Mouse (Mus musculus) CH12F3 (cell line): ENCODE results near the gene Aass.

ENCODE experiments used
- in situ Hi-C: fragments of 300-500 bp; cut with MboI; formaldehyde crosslinking; loops from 2 replicates; pipeline ENCODE4 v1.14.3; 2020; ENCODE audit warnings: low sequenced_read_pairs

The Aass gene

GRCm38 (mm10) chr6:23055734-23056133 lies 77.1 kb downstream of the Aass start:
- in situ Hi-C loops = no loop called here

DNA sequence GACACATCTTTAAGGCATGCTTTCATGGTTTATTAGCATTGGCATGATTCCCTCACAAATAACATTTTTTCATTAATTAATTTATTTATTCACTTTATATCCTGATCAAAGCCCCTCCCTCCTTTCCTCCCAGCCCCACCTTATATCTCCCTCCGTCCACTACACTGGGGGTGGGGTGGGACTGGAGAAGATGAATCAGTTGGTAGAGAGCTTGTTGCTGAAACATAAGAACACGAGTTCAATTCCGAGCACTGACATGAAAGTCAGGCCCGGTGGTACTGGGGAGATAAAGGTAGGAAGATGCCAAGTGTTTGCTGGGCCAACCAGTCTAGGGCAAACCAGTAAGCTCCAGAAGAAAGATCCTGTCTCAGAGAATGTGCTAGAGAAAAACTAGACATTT lies 84.0 kb downstream of the Aass start:
- in situ Hi-C loops = no loop called here

DNA sequence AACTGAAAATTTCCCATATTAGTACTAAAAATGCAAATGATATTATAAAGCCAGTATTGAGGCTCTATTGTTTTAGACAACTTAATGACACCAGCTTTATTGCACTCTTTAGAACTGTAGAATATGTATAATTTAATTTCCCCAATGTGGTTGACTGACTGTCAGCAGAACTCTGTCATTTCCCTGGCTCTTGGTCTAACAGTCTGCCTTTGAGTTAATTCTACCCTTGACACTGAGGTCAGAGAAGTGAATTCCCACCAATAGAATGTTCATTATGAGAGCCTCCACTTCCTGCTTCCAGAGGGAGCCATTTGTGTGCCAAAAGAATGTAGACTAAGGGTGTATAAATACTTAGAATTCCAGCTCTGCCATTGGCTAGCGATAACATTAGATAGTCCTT lies 104.5 kb downstream of the Aass start:
- in situ Hi-C loops = no loop called here
